Mouse (Mus musculus) liver, adult 2 months (tissue): ENCODE results near the gene Edc4. TPM values are rescaled to one million over a fixed set of nuclear protein-coding genes. Genes with fewer than 3 reads are reported as not detected.

ENCODE experiments used
- DNase-seq: peaks from one replicate; pipeline ENCODE4 v3.0.0-alpha.2; 2011; ENCODE audit warnings: low read depth, low spot score; ENCODE audit errors: extremely low read depth
- H3K27ac ChIP-seq: fragments of 200-500 bp; replicated peaks from 2 replicates; pipeline ENCODE4 v1.5.1; 2012; ENCODE audit warnings: low read depth, mild to moderate bottlenecking, control low read depth, inconsistent platforms, low read length; ENCODE audit not compliant: insufficient read depth
- H3K27me3 ChIP-seq: fragments of 200-500 bp; 2 replicates; pipeline ENCODE4 v1.6.1; 2012; ENCODE audit warnings: mild to moderate bottlenecking, moderate library complexity, low read length, inconsistent platforms; ENCODE audit not compliant: control insufficient read depth, insufficient read depth
- H3K36me3 ChIP-seq: fragments of 200-500 bp; 2 replicates; pipeline ENCODE4 v1.6.1; 2012; ENCODE audit warnings: low read length, inconsistent platforms; ENCODE audit not compliant: control insufficient read depth, insufficient read depth
- H3K4me1 ChIP-seq: fragments of 200-500 bp; 2 replicates; pipeline ENCODE4 v1.6.1; 2011; ENCODE audit warnings: low read length; ENCODE audit not compliant: control insufficient read depth, insufficient read depth
- H3K4me3 ChIP-seq: fragments of 200-500 bp; 2 replicates; pipeline ENCODE4 v1.5.1; 2011; ENCODE audit warnings: low read depth, mild to moderate bottlenecking, control low read depth, low read length, moderate library complexity; ENCODE audit not compliant: insufficient read depth
- H3K79me2 ChIP-seq: fragments of 200-500 bp; 2 replicates; pipeline ENCODE4 v1.6.1; 2012; ENCODE audit warnings: inconsistent platforms, mild to moderate bottlenecking, low read length, moderate library complexity; ENCODE audit not compliant: control insufficient read depth, insufficient read depth
- H3K9ac ChIP-seq: fragments of 200-500 bp; 2 replicates; pipeline ENCODE4 v1.6.1; 2012; ENCODE audit warnings: low read depth, mild to moderate bottlenecking, control low read depth, inconsistent platforms, low read length
- CTCF ChIP-seq: fragments of 200-500 bp; IDR thresholded peaks from 2 replicates; pipeline ENCODE4 v1.5.1; 2011; ENCODE audit warnings: low read depth, low read length, control low read depth
- POLR2A ChIP-seq: fragments of 200-500 bp; IDR thresholded peaks from 2 replicates; pipeline ENCODE4 v1.6.1; 2011; ENCODE audit warnings: low read length, control low read depth; ENCODE audit not compliant: insufficient read depth; ENCODE audit errors: extremely low read depth
- WGBS: fragments of 180-500 bp; shearing (Covaris S2); methylation state at CpG from one replicate; pipeline ENCODE4 v1.1.7; 2018; 5-methylcytosine and 5-hydroxymethylcytosine counted together
- polyA plus RNA-seq: library from polyadenylated mRNA; depleted of rRNA; stranded (reverse); fragments of >200 nt; gene quantifications from 2 replicates; pipeline ENCODE4 v1.2.3, GENCODE M21; 2012
- total RNA-seq: library from RNA; depleted of rRNA; stranded (reverse); fragments of >200 nt; gene quantifications from 2 replicates; pipeline ENCODE4 v1.2.3, GENCODE M21; 2014

Gene Edc4
- total and polyA plus RNA-seq, 2 experiments, result 7.5 to 32.0 TPM

GRCm38 (mm10) chr8:105933762-105934161 lies 53.1 kb downstream of the Edc4 start, which contains the start of gene Ctrl:
Gene Ctrl (minus strand): TSS chr8:105933862.
- no peak for TF ChIP-seq POLR2A
- TF ChIP-seq CTCF, result no peak
- 93% methylated on average over 2 of the region's 2 CpGs for WGBS
- no peak for DNase-seq

GRCm38 (mm10) chr8:105935105-105935504 lies 54.4 kb downstream of the Edc4 start:
- H3K27ac ChIP-seq, result no peak overlapping the region
- TF ChIP-seq CTCF, result no peak
- TF ChIP-seq POLR2A, result no peak
- H3K4me1 ChIP-seq, result peaks cover 3% of the 10 kb centered on the region; the same call in 1 of the 2 replicates
- H3K79me2 ChIP-seq, result no peaks in the 10 kb centered on the region
- no peak overlapping the region for H3K4me3 ChIP-seq
- H3K9ac ChIP-seq, result no peak overlapping the region
- 81% methylated on average over 6 of the region's 6 CpGs for WGBS
- no peaks in the 10 kb centered on the region for H3K27me3 ChIP-seq
- no peak for DNase-seq
- H3K36me3 ChIP-seq, result peaks cover 3% of the 10 kb centered on the region; the same call in 1 of the 2 replicates

More at GRCm38 (mm10) chr8:105933762-105934161, 53.1 kb downstream of the Edc4 start, which contains the start of gene Ctrl:
- H3K36me3 ChIP-seq, result no peaks in the 10 kb centered on the region; the same call in 1 of the 2 replicates
- peaks cover 3% of the 10 kb centered on the region; the same call in 1 of the 2 replicates for H3K4me1 ChIP-seq
- H3K9ac ChIP-seq, result no peak within 1 kb of the TSS
- no peak within 1 kb of the TSS for H3K27ac ChIP-seq
- no peak within 1 kb of the TSS for H3K4me3 ChIP-seq
- H3K79me2 ChIP-seq, result no peaks in the 10 kb centered on the region
- no peaks in the 10 kb centered on the region for H3K27me3 ChIP-seq

DNA sequence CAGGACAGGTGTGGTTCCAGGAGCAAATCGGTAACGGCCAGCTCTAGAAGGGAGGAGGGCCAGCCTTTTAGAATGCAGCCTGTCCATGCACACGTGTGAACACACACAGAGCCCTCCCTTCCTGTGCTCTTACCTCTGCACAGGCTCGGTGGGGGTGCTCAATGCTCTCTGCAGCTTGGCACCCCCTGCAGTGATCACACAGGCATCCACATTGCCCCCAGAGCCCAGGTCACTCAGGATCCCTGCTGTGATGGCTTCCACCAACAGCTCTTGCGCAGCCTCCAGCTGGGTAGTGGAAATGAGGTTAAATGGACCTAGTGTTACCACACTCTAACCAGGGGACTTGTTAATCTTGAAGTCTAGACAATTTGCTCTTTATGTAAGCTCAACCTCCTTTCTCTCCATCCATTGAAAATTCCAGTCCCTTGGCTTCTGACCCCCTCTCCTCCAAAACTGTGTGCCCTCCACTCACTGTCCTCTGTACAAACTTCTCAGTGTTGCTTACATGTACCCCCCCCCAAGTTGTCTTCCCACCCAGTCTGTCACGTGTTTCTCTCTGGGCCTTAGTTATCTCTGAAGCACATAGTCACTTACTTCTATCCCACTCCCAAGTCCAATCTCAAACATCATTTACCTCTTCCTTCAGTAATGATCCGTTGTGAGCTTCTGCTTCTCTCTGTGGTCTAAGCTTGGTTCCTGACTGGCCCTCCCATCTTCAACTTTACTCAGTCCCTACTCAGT lies 55.4 kb downstream of the Edc4 start:
- TF ChIP-seq CTCF (no peak), POLR2A (no peak)
- 49% methylated on average over 7 of the region's 7 CpGs for WGBS
- Histone ChIP-seq H3K36me3 (peaks cover 5% of the 10 kb centered on the region; the same call in 1 of the 2 replicates), H3K79me2 (0 out of 2 replicates have a peak, but pooled peaks cover under 1% of the 10 kb centered on the region), H3K27me3 (no peaks in the 10 kb centered on the region), H3K4me1 (peaks cover 5% of the 10 kb centered on the region; the same call in 1 of the 2 replicates), H3K9ac (no peak overlapping the region), H3K27ac (no peak overlapping the region), H3K4me3 (no peak overlapping the region)
- no peak for DNase-seq

DNA sequence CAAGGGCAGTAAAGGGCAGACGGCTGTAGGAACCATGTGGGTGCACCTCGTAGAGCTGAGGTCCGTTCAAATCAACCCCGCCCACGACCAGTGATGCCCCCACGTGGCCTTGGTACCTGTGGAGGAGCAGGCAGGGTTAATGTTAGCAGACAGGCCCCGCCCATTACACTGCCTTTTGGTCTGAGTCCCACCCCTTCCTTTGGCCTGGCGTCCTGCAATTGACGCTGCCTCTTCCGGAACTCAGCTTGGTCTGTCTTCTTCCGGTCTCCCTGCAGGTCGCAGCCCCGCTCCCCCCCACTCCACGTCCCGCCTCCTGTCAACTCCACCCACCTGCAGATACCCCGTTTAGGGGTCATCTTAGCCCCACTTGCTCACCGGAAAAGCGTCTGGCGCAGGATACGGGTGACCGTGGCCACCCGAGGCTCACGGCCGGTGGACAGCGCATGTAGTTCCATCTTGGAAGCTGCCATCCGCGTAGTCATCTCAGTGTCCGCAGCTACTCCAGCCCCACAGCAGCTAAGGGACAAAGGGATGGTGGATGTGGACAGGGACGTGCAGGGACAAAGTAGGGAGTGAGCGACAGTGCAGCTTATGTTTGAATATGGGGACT lies 56.3 kb downstream of the Edc4 start:
- DNase-seq, result peak; percentile 92

GRCm38 (mm10) chr8:105937496-105938305 lies 57.0 kb downstream of the Edc4 start:
- peak; percentile 68 for DNase-seq
- Histone ChIP-seq H3K79me2 (peaks cover 8% of the 10 kb centered on the region; the same call in 1 of the 2 replicates), H3K4me3 (peak overlapping the region; percentile 87), H3K9ac (peak overlapping the region; percentile 75), H3K27ac (peak overlapping the region; percentile 91), H3K4me1 (peaks cover 8% of the 10 kb centered on the region; the same call in 1 of the 2 replicates), H3K36me3 (peaks cover 6% of the 10 kb centered on the region; the same call in 1 of the 2 replicates), H3K27me3 (no peaks in the 10 kb centered on the region)
- under 1% methylated on average over 33 of the region's 33 CpGs for WGBS
- TF ChIP-seq POLR2A (0 out of 2 replicates have a peak, but pooled peaks have one; percentile 21), CTCF (no peak)

More for the DNA sequence above, 56.3 kb downstream of the Edc4 start:
- Histone ChIP-seq H3K36me3 (peaks cover 6% of the 10 kb centered on the region; the same call in 1 of the 2 replicates), H3K27me3 (no peaks in the 10 kb centered on the region), H3K4me3 (peak overlapping the region; percentile 87), H3K79me2 (peaks cover 8% of the 10 kb centered on the region; the same call in 1 of the 2 replicates), H3K27ac (peak overlapping the region; percentile 91), H3K9ac (peak overlapping the region; percentile 75), H3K4me1 (peaks cover 8% of the 10 kb centered on the region; the same call in 1 of the 2 replicates)
- TF ChIP-seq POLR2A (peak; percentile 82; the same call in 1 of the 2 replicates), CTCF (0 out of 2 replicates have a peak, but pooled peaks have one; percentile 9)
- under 1% methylated on average over 30 of the region's 30 CpGs for WGBS
